Mouse (Mus musculus) G1E-ER4 (cell line): ENCODE data around the gene Gm28308. TPM values are rescaled to one million over a fixed set of nuclear protein-coding genes. Genes with fewer than 3 reads are reported as not detected.

Experiments
- GATA1 ChIP-seq: IDR thresholded peaks from one replicate; pipeline ENCODE4 v1.8.0; 2012; ENCODE audit warnings: low read length, inconsistent platforms
- polyA plus RNA-seq: library from polyadenylated mRNA; stranded (reverse); fragments of >175 nt; gene quantifications from 2 replicates; pipeline ENCODE4 v1.2.3, GENCODE M21; 2012

Gm28308 gene
- polyA plus RNA-seq, 1 experiment = not detected

DNA sequence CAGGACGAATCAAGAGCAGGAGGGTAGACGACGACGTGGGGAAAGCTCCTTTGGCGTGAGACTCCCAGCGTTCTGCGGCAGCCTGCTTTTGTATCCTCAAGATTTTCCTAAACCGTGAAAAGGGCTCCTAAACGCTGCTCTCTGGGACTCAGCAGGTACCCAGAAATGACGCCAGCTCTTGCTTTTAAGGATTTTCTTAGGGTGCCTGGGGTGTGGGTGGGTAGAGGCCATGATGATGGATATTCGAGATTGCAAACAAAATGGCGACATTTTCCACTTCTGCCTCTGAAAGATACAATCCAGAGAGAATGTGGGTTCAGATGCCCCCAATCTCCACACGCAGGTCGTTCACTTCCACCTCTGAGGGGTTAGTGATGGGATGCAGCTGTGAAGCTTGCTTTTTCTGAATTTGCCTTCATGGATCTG is 45.4 kb downstream of the Gm28308 start:
- TF ChIP-seq GATA1 = no peak

DNA sequence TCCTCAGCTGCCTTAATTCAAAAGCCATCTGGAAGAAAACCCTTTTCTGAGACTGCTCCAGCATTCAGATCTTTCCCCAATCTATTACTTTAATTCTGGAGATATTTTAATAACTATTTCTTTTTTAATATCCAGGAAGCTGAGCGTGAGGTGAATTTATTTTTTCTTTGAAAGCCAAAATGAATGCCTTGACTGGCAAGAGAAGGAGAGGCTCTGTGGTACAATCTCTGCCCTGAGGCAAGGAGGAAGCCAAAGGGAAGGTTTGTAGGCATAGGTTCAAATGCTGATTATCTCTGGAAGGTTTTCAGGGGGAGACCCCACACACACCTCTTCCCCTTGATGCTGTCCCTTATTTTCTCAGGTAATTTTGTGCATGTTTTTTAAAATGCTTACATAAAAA is 46.0 kb downstream of the Gm28308 start:
- TF ChIP-seq GATA1 = no peak

DNA sequence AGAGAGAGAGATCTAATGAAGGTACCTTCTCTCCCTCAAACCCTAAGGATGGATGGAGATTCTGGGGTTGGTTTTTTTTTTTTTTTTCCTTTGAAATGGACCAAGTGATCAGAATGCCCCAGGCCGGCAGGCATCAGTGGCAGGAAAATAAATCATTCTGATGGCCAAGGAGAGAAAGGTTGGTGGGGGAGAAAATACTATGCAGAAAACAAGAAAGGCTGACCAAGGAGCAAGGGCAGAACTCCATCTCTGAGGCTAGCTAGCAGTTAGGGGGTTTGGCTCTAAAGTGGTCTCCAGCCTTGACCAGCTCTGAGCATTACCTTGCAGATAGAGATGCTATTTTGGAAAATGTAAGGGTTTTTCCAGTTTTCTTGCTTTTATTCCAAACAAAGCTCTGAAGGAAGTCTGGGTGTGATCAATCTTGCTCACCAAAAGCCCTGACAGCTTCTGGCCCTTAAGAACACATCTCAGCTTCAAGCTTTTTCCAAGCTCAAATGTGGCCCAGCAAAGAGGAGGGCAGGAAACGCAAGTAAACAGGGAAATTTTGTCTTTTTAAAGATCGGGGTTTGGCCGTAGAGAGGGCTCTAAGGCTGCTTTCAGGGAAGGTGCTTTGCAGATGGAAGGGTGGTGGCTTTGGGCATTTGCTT is 46.6 kb downstream of the Gm28308 start:
- TF ChIP-seq GATA1 = no peak

DNA sequence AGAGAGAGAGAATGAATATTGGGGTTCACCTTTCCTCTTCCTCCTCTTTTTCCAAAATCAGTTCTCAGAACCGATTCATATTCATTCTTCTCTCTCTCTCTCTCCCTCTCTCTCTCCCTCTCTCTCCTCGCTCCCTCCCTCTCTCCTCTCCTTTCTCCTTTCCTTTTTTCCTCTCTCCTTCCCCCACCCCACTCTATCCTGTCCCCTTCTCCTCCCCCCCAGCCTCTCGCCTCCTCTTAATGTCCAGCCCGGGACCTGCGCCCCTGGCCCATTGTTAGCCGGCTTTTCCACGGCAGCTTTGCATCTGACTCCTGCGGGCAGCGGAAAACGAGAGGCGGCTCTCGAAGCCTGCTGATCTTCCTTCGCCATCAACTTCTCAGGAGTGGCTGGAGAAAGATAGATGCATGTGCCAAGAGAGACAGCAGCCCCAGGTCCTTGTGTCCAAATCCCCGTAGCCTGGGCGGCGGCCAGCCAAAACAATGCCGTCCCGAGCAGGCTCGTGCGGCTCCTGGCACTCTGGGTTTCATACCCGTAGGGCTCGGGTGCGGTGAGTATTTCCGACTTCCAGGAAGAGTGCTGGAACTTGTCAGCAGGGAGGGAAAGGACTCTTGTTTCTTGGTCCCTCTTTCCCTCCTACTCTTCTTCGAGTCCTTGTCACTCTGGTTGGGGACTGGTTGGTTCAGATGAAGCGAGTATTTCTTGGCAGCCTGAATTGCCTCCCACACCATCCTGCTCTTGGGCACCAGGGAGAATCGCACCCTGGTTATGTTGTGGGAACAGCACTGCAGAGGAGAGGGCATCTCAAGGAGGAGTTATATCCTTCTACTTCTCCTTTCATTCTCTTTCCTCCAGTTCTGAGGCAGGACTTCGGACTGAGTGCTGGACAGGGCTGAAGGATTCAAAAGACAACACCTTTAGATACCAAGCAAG is 47.4 kb downstream of the Gm28308 start:
- TF ChIP-seq GATA1 = no peak

DNA sequence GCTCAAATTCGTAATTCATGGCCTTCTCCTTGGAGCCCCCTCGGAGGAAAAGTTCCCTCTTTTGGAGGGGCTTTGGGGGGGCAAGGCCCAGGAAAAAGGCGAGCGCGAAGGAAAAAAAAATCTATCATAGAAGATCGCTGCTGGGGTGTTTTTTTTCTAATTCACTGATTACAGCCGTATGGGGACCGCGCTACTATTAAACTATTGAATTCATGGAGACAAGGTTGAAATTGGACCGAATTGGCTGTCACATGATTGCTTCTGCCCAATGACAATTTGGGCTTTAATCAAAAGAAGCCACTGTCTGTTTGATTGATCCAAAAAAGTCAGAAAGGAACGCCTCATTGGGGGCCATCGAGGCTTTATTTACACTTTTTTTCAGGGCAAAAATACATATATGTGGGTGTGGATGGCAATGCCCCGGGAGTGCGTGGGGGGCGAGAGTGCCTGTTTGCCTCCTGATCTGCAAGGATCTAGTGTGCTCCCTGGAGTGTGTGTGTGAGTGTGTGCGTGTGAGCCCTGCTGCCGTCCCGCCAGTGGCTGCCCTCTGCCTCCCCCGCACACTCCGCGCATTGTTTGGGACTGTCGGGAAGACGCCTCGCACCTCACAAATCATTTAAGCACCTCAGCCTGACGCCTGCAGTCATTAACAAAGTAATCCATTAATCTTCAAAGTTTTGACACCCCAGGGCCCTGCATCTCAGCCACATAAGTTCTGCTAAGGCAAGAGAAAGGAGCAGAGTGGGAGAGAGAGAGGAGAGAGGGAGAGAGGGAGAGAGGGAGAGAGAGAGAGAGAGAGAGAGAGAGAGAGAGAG is 48.3 kb downstream of the Gm28308 start, which contains the start of gene Hoxa2:
Gene Hoxa2 (minus strand): TSS at position 206 of the 815 bp plus-strand sequence.
- no peak for TF ChIP-seq GATA1

DNA sequence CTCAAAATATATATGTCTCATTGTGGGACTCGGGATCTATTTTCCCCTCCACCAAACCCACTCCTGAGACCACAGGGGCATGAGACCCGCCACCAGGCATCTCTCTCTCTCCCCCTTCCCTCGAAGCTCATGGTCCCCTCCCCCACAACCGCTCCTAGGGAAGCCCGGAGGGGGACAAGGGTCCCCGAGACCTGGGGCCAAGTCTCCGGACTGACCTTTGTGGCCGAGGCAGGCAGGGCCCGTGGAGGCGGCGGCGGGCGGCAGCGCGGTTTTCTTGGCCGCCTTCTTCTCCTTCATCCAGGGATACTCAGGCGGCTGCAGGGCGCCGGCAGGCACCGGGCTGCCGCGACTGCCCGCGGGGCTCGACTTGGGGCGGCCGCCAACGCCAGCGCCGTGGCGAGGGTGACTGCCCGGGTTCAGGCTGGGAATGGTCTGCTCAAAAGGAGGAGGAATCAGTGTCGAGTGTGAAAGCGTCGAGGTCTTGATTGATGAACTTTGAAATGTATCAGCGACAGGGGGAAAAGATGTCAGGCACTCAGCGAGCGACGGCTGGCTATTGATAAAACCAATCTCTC is 49.0 kb downstream of the Gm28308 start:
- no peak for TF ChIP-seq GATA1

DNA sequence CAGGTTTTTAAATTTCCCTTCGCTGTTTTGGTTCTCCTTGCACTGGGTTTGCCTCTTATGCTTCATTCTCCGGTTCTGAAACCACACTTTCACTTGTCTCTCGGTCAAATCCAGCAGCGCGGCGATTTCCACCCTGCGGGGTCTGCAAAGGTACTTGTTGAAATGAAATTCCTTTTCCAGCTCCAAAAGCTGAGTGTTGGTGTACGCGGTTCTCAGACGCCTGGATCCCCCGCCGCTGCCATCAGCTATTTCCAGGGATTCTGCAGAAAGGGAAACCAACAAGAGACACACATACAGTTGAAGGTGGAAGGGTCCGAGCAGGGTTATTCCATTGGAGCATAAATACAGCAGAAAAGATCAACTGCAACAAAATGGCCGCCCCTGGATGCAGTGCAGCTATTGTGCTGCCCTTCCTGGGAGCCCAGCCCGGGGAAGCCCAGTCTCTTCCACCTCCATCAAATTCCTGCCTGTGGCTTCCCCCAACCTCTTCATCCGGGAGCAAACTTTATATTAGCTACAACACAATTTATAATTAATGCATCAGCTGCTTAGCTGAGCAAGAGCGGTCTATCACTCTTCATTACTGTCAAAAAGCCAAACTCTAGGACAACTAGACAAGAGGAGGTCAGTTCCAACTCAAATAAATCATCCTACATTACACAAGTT is 49.6 kb downstream of the Gm28308 start:
- TF ChIP-seq GATA1 = no peak

DNA sequence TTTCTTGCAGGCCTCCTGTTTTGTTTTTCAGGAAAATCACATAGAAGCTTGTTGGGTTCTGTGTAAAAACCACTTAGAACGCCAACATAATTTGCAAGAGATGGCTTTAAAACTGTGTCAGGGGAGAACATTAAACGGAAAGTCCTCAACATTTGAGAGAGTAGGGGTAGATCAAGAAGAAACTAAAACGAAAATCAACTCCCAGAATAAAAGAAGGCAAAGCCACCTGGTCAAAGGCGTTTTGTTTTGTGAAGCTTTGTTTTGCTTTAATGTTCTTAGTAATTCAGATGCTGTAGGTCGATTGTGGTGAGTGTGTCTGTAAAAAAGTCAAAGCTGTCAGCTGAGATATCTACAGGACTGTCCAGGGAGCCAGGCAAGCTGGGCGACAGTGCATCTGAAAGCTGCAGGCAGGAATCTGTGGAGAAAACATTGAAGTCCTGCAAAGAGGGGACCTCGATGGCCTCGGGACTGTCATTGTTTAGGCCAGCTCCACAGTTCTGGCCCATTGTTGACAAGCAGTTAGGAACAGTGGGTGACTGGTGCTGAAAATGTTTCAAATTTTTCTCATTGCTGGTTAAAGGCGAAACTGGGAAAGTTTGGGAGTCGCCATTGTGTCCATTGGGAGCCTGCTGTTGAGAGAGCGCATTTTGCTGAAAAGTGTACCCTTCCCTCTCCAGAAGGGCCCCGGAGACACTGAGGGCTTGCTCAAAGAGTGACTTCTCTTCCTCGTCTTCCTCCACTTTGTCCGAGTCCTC is 50.4 kb downstream of the Gm28308 start:
- no peak for TF ChIP-seq GATA1

DNA sequence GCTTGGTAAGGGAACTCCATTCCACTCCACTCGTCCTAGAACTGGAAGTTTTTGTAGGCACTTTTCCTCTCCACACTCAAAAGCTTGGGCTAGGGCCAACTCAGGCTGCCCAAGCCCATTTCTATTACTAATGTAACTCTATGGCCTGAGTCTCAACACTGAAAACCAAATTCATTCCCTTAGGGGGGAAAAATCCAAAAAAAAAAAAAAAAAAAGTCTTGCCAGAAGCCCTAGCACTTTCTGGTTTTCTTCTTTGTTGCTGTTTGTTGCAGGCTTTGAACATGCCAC is 51.1 kb downstream of the Gm28308 start:
- no peak for TF ChIP-seq GATA1

DNA sequence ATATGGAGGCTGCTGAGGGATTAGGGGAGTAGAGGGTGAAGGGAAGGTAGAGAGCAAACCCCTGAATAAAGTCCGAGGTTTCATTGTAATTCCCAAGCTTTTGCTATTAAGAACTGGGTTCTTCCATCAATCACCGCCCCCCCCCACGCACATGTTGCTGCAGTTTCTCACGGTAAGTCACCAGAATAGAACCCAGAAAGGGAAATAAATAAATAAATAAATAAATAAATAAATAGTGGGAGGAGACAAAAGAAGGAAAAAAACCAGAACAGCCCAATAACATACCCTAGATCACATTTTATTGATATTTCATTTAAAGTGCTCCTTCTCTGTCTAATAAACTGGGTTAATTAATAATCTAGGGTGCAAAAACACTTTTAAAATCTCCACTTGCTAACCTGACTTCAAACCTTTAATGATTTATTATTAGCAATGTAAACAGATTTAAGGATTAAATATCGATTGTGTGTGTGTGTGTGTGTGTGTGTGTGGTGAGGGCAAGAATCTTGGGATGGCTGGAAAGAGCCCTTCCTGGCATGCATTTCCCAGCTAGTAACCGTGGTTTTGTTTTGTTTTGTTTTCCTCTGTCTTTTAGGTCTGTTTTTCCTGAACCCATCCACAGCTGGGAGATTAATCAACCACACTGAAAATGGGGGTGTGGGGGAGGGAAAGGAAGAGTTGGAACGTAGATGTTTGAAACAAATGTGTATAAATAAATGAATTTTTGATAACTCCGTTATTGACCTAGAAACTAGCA is 51.6 kb downstream of the Gm28308 start:
- TF ChIP-seq GATA1 = no peak

DNA sequence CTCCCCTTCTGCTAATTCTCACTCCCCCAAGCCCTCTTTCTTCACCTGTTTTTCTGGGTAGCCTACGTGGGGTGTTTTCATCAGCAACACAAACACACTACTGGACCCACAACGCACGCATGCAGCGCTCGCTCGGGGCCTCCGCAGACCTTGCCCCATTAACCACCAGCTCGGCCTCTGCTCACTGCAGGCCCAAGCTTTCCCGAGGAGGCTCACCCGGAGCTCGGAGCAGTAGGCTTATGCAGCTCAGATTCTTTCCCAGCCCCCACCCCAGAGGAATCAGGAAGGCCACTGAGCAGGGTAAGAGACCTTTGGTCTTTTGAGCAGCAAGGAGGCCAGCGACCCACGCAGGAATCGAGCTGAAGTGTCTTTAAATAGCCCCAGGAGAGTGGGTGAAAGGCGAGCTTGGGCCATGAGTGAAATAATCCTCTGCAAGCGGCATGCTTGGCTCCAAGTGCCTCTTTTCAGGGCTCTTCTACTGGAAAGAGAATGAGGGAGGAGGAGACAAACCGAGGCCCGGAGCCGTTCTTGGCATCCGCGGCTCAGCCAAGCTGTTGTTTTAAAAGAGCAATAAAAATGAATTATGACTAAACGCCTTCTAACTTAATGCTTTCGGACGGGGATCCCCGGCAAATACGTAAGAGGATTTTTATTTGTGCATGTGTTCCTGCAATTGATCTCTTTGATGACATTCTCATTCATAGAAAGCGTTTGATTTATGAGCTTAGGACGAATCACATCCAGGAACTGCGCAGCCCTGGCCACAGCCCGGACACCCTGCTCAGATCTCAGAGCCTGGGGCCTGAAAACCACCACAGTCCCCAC is 52.4 kb downstream of the Gm28308 start:
- TF ChIP-seq GATA1 = no peak

DNA sequence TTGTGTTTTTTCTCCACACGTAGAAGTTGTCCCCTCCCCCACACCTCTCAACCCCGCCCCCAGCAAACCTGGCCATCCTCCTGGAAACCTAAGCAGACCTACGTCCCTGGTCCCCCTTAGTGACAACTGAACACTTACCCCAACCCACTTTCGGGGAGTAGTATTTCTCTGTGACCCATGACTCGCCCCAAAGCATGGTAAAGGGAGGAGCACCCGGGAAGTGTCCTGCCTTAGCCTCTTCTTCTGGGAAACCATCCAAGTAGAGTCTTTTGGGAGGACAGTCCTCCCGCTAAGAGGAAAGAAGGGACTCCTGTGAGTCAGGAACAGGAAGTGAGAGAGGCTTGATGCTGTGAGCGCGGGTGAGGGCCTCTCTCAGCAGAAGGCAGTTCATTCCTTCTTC is 53.2 kb downstream of the Gm28308 start:
- no peak for TF ChIP-seq GATA1
